Mouse (Mus musculus) heart, adult 11 months (tissue): ENCODE results near the gene Diras1.

Experiments used
- DNase-seq: peaks from one replicate; pipeline ENCODE4 v3.0.0; 2022

The Diras1 gene

GRCm38 (mm10) chr10:81027331-81027730 lies 1.9 kb upstream of the Diras1 start:
- peak; percentile 94 for DNase-seq

GRCm38 (mm10) chr10:81026857-81027256 lies 1.4 kb upstream of the Diras1 start:
- DNase-seq, result no peak

GRCm38 (mm10) chr10:81025047-81025621 lies 328 bp downstream of the Diras1 start:
- DNase-seq, result no peak

- DNase-seq, result no peak
Observed at GRCm38 (mm10) chr10:81024346-81024937, 1.0 kb downstream of the Diras1 start.

GRCm38 (mm10) chr10:81022744-81023143 lies 2.7 kb downstream of the Diras1 start:
- DNase-seq, result no peak

GRCm38 (mm10) chr10:81021547-81022110 lies 3.8 kb downstream of the Diras1 start:
- no peak for DNase-seq

- DNase-seq, result no peak
Observed at GRCm38 (mm10) chr10:81020207-81020606, 5.3 kb downstream of the Diras1 start.

GRCm38 (mm10) chr10:81019687-81020086 lies 5.8 kb downstream of the Diras1 start:
- DNase-seq, result no peak

- no peak for DNase-seq
Observed at GRCm38 (mm10) chr10:81018326-81018725, 7.1 kb downstream of the Diras1 start.

- no peak for DNase-seq
Observed at GRCm38 (mm10) chr10:81016645-81017044, 8.8 kb downstream of the Diras1 start.

- no peak for DNase-seq
Observed at GRCm38 (mm10) chr10:81015666-81016065, 9.8 kb downstream of the Diras1 start.

- DNase-seq, result peak; percentile 99
Observed at GRCm38 (mm10) chr10:81014393-81015384, 10.8 kb downstream of the Diras1 start, which contains the start of gene Gng7. TSS of gene Gng7 (minus strand) at chr10:81014945.

GRCm38 (mm10) chr10:81010851-81011250 lies 14.6 kb downstream of the Diras1 start:
- DNase-seq, result no peak

GRCm38 (mm10) chr10:81007240-81007639 lies 18.2 kb downstream of the Diras1 start:
- DNase-seq, result no peak

- no peak for DNase-seq
Observed at GRCm38 (mm10) chr10:81006005-81006677, 19.3 kb downstream of the Diras1 start.

- DNase-seq, result no peak
Observed at GRCm38 (mm10) chr10:81001161-81001560, 24.3 kb downstream of the Diras1 start.

GRCm38 (mm10) chr10:81000197-81001062 lies 25.0 kb downstream of the Diras1 start:
- DNase-seq, result no peak

GRCm38 (mm10) chr10:80999362-81000196 lies 25.9 kb downstream of the Diras1 start:
- peak; percentile 97 for DNase-seq

- DNase-seq, result peak; percentile 93
Observed at GRCm38 (mm10) chr10:80998778-80999177, 26.7 kb downstream of the Diras1 start.

GRCm38 (mm10) chr10:80998021-80998420 lies 27.4 kb downstream of the Diras1 start:
- DNase-seq, result no peak

- no peak for DNase-seq
Observed at GRCm38 (mm10) chr10:80997332-80997731, 28.1 kb downstream of the Diras1 start.
